27 mouse cellular contexts compared by ENCODE assay signal in genomic region chr6:87741978-87742377, GRCm38 (mm10). TPM values are rescaled to one million over a fixed set of nuclear protein-coding genes. Genes with fewer than 3 reads are reported as not detected.
DNase-seq lines count a peak whose midpoint lies in the region; ATAC-seq lines count a peak whose summit lies in the region.
"Had no signal": no experiment of that assay in that cellular context is flagged by ENCODE, and none has a peak within 500 bp of the region (broad histone marks: within the 10 kb centered on the region; RNA-seq: fewer than 3 reads in every experiment).

No protein-coding gene starts in this region.

- intact Hi-C loops in heart, postnatal 14 days (cut with DNase I) = no loop called here

- H3K27me3 ChIP-seq in megakaryocyte, embryonic 14.5 days (replicated peaks) = no peaks in the 10 kb centered on the region
- H3K27me3 ChIP-seq in splenic B cell, adult 2 months (ENCODE audit: control insufficient read depth, insufficient read depth, low read length, poor library complexity, severe bottlenecking) = no peaks in the 10 kb centered on the region
- H3K27me3 ChIP-seq: embryonic facial prominence, embryonic 15.5 days; limb, embryonic 13.5 days; neural tube, embryonic 13.5 days had no signal

- H3K36me3 ChIP-seq in megakaryocyte, embryonic 14.5 days (replicated peaks; ENCODE audit: low read length) = peaks cover 64% of the 10 kb centered on the region
- H3K36me3 ChIP-seq in splenic B cell, adult 2 months (ENCODE audit: control insufficient read depth, insufficient read depth, low read length, poor library complexity, severe bottlenecking) = no peaks in the 10 kb centered on the region
- H3K36me3 ChIP-seq: embryonic facial prominence, embryonic 10.5 days; embryonic facial prominence, embryonic 15.5 days; forebrain, embryonic 12.5 days; limb, embryonic 13.5 days; liver, embryonic 12.5 days; neural tube, embryonic 13.5 days had no signal

- peak; percentile 29 for DNase-seq in splenic B cell, adult 2 months (ENCODE audit: low read depth, low spot score)
- DNase-seq in ovary, postnatal 10 days (ENCODE audit: low spot score) = no peak
- DNase-seq in heart, postnatal 14 days = no peak
- DNase-seq: adrenal gland, postnatal 10 days; cerebellum, adult 11-12 months; gastrocnemius, postnatal 10 days; kidney, adult 11 months; kidney, postnatal 14 days; lung, adult 18-20 months; right cerebral cortex, postnatal 14 days; thymus, adult 18-20 months; thymus, postnatal 25 days had no signal

- no peaks in the 10 kb centered on the region for H3K9me3 ChIP-seq in megakaryocyte, embryonic 14.5 days
- H3K9me3 ChIP-seq: embryonic facial prominence, embryonic 10.5 days; embryonic facial prominence, embryonic 15.5 days; forebrain, embryonic 12.5 days; limb, embryonic 13.5 days; liver, embryonic 12.5 days; neural tube, embryonic 13.5 days had no signal

- peaks cover 100% of the 10 kb centered on the region for H3K4me1 ChIP-seq in megakaryocyte, embryonic 14.5 days
- H3K4me1 ChIP-seq: limb, embryonic 13.5 days had no signal

- no peak for ATAC-seq in megakaryocyte, adult 5-6 weeks (ENCODE audit: poor library complexity, severe bottlenecking)
- ATAC-seq in CD4-positive, CD25-positive, alpha-beta regulatory T cell, adult 4 months = peak; percentile 75
- peak; percentile 43 for ATAC-seq in common myeloid progenitor, adult 5-6 weeks (replicated peaks; ENCODE audit: low read depth, poor library complexity, severe bottlenecking)
- no peak for ATAC-seq in cerebellum, adult (ENCODE audit: insufficient number of reproducible peaks, low FRiP score, low TSS enrichment)
- ATAC-seq: hindbrain, embryonic 16.5 days; liver, embryonic 12.5 days had no signal

- peak overlapping the region; percentile 66 for H3K4me3 ChIP-seq in megakaryocyte, embryonic 14.5 days (replicated peaks)
- H3K4me3 ChIP-seq: embryonic facial prominence, embryonic 10.5 days; embryonic facial prominence, embryonic 15.5 days; forebrain, embryonic 12.5 days; left cerebral cortex, adult 2 months; limb, embryonic 13.5 days; liver, embryonic 12.5 days; myocyte; neural tube, embryonic 13.5 days had no signal

RNA-seq across cellular contexts. Expression of gene Efcc1, which starts 11.3 kb away (rescaled TPM):
- polyA plus RNA-seq in megakaryocyte, embryonic 14.5 days (2012; ENCODE audit: insufficient read depth, low replicate concordance) = 1.2 TPM in 1 of 2 replicates, not detected in the other
- 0.39 TPM in 1 of 2 replicates, not detected in the other for total RNA-seq in megakaryocyte, adult 5-6 weeks (2015)
- not detected in 2 replicates for total RNA-seq in megakaryocyte, adult 5-6 weeks (2017)
- under 1 TPM in 1 of 2 experiments, not detected in 1; 0.58 TPM for polyA plus RNA-seq in CD4-positive, CD25-positive, alpha-beta regulatory T cell, adult 4 months (2017; shearing (Covaris generic))
- 5.4 and 9.5 TPM in 2 replicates for total RNA-seq in common myeloid progenitor, adult 5-6 weeks (2017)
- total RNA-seq in heart, postnatal 14 days (2021) = 1 to 10 TPM; 3.1 to 3.2 TPM

RNA-seq across cellular contexts. Expression of gene Gp9, which starts 35.9 kb away (rescaled TPM):
- 2,862 and 6,438 TPM in 2 replicates for polyA plus RNA-seq in megakaryocyte, embryonic 14.5 days (2012; ENCODE audit: insufficient read depth, low replicate concordance)
- 0.16 and 1.2 TPM in 2 replicates for total RNA-seq in megakaryocyte, adult 5-6 weeks (2015)
- total RNA-seq in megakaryocyte, adult 5-6 weeks (2017) = 0.59 TPM in 1 of 2 replicates, not detected in the other
- polyA plus RNA-seq in CD4-positive, CD25-positive, alpha-beta regulatory T cell, adult 4 months (2017; shearing (Covaris generic)) = not detected
- total RNA-seq in common myeloid progenitor, adult 5-6 weeks (2017) = 13.4 and 14.6 TPM in 2 replicates
- 1 to 10 TPM in 1 of 2 experiments, under 1 TPM in 1; 0.33 to 1.0 TPM for total RNA-seq in heart, postnatal 14 days (2021)
- total RNA-seq: gastrocnemius, postnatal 10 days; midbrain, postnatal 0 days had no signal
- polyA plus RNA-seq: midbrain, postnatal 0 days; myocyte had no signal

Comparison
In these comparisons a context has a peak if more than half of its experiments do, and no peak if none do; other contexts are left out.
1. ATAC-seq: peak in CD4-positive, CD25-positive, alpha-beta regulatory T cell, adult 4 months (single experiment) and common myeloid progenitor, adult 5-6 weeks (single experiment); none in megakaryocyte, adult 5-6 weeks (single experiment) and cerebellum, adult (single experiment).